10 mouse cellular contexts compared by ENCODE assay signal in the genomic region with DNA sequence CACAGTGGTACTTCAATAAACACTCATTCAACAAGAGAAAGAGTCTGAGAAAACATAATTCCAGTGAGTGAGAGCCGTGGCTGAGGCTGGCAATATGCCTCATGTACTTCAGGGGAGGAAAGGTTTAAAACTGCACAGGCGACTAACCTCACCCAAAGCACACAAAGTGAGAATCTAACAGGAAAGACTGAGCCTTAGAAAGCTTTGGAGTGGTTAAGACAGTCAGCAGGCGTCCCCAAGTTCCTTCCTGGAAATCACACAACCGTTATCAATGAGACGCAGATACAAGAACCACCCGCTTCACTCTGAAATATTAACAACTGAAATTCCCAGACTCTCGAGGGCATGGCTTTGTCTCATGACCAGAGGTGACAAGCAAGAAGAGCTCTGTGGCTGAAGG. TPM values are rescaled to one million over a fixed set of nuclear protein-coding genes. Genes with fewer than 3 reads are reported as not detected.
DNase-seq lines count a peak whose midpoint lies in the region; ATAC-seq and TF ChIP-seq lines count a peak whose summit lies in the region.
"Had no signal": no experiment of that assay in that cellular context is flagged by ENCODE, and none has a peak within 500 bp of the region (broad histone marks: within the 10 kb centered on the region; RNA-seq: fewer than 3 reads in every experiment).

No protein-coding gene starts in this region.

- no peak for DNase-seq in forebrain, embryonic 14.5 days (ENCODE audit: low spot score)
- no peak for DNase-seq in spleen, adult 2 months (ENCODE audit: low read depth in 1 of 2, low spot score in 2 of 2)
- DNase-seq in spleen, postnatal 4 days (ENCODE audit: low spot score in 2 of 2), result no peak
- DNase-seq in liver, embryonic 11.5 days (ENCODE audit: low spot score), result no peak
- peak; percentile 52 for DNase-seq in thymus, postnatal 25 days
- no peak for DNase-seq in kidney, postnatal 25 days
- DNase-seq in cerebellum, adult 11 months, result no peak

- no peak overlapping the region for H3K9ac ChIP-seq in forebrain, embryonic 16.5 days (replicated peaks; ENCODE audit: low read depth, low read length)
- no peak overlapping the region for H3K9ac ChIP-seq in forebrain, embryonic 14.5 days (ENCODE audit: low read length)
- peak overlapping the region; percentile 46 for H3K9ac ChIP-seq in liver, embryonic 11.5 days (ENCODE audit: low read depth, low read length)
- H3K9ac ChIP-seq: neural tube, embryonic 13.5 days had no signal

- no peaks in the 10 kb centered on the region for H3K27me3 ChIP-seq in forebrain, embryonic 16.5 days (replicated peaks; ENCODE audit: control insufficient read depth, insufficient read depth, low read length)
- no peaks in the 10 kb centered on the region for H3K27me3 ChIP-seq in forebrain, embryonic 14.5 days (replicated peaks; ENCODE audit: control insufficient read depth, insufficient read depth, low read length)
- no peaks in the 10 kb centered on the region for H3K27me3 ChIP-seq in spleen, adult 2 months (ENCODE audit: control insufficient read depth, insufficient read depth, low read length)
- H3K27me3 ChIP-seq in liver, embryonic 11.5 days (replicated peaks; ENCODE audit: control insufficient read depth, insufficient read depth, low read length), result no peaks in the 10 kb centered on the region
- H3K27me3 ChIP-seq: neural tube, embryonic 13.5 days had no signal

- H3K4me1 ChIP-seq in forebrain, embryonic 16.5 days (replicated peaks; ENCODE audit: control insufficient read depth, insufficient read depth, low read length), result peaks cover 3% of the 10 kb centered on the region; the same call in 1 of the 2 replicates
- no peaks in the 10 kb centered on the region for H3K4me1 ChIP-seq in forebrain, embryonic 14.5 days (ENCODE audit: control insufficient read depth, insufficient read depth, low read length)
- peaks cover 31% of the 10 kb centered on the region; the same call in 1 of the 2 replicates for H3K4me1 ChIP-seq in spleen, adult 2 months (ENCODE audit: control insufficient read depth, insufficient read depth, insufficient read length)
- peaks cover 22% of the 10 kb centered on the region for H3K4me1 ChIP-seq in liver, embryonic 11.5 days (replicated peaks; ENCODE audit: control insufficient read depth, insufficient read depth, low read length)
- H3K4me1 ChIP-seq: neural tube, embryonic 13.5 days had no signal

- TF ChIP-seq POLR2A in spleen, adult 2 months (IDR thresholded peaks at IDR 0.05; ENCODE audit: low read depth, low read length), result no peak

- WGBS in forebrain, embryonic 16.5 days, result 71% methylated on average over 7 of the region's 7 CpGs
- 82% methylated on average over 7 of the region's 7 CpGs for WGBS in forebrain, embryonic 14.5 days
- WGBS in spleen, adult 2 months, result 5% methylated on average over 7 of the region's 7 CpGs
- 28% methylated on average over 7 of the region's 7 CpGs for WGBS in liver, embryonic 11.5 days

- H3K27ac ChIP-seq in forebrain, embryonic 16.5 days (ENCODE audit: low read length), result no peak overlapping the region
- no peak overlapping the region for H3K27ac ChIP-seq in forebrain, embryonic 14.5 days (ENCODE audit: low read depth, low read length)
- peak overlapping the region; percentile 67 for H3K27ac ChIP-seq in spleen, adult 2 months (ENCODE audit: insufficient read depth, low read length)
- H3K27ac ChIP-seq in liver, embryonic 11.5 days (ENCODE audit: low read depth, low read length), result peak overlapping the region; percentile 89
- H3K27ac ChIP-seq: kidney, postnatal 0 days; neural tube, embryonic 13.5 days had no signal

- ATAC-seq in forebrain, embryonic 16.5 days, result no peak
- no peak for ATAC-seq in forebrain, embryonic 14.5 days
- ATAC-seq in liver, embryonic 11.5 days (replicated peaks; ENCODE audit: low FRiP score), result peak; percentile 86

- no peaks in the 10 kb centered on the region for H3K36me3 ChIP-seq in forebrain, embryonic 16.5 days (ENCODE audit: control insufficient read depth, insufficient read depth)
- no peaks in the 10 kb centered on the region for H3K36me3 ChIP-seq in forebrain, embryonic 14.5 days (ENCODE audit: control insufficient read depth, insufficient read depth, low read length)
- no peaks in the 10 kb centered on the region for H3K36me3 ChIP-seq in spleen, adult 2 months (ENCODE audit: control insufficient read depth, insufficient read depth, low read length)
- no peaks in the 10 kb centered on the region for H3K36me3 ChIP-seq in liver, embryonic 11.5 days (ENCODE audit: control insufficient read depth, insufficient read depth, low read length)

- H3K4me3 ChIP-seq in forebrain, embryonic 16.5 days (replicated peaks; ENCODE audit: low read length), result no peak overlapping the region
- no peak overlapping the region for H3K4me3 ChIP-seq in forebrain, embryonic 14.5 days (ENCODE audit: low read depth, low read length)
- H3K4me3 ChIP-seq in spleen, adult 2 months (ENCODE audit: extremely low read depth, insufficient read depth, insufficient read length), result no peak overlapping the region; the same call in 1 of the 2 replicates
- peak overlapping the region; percentile 37 for H3K4me3 ChIP-seq in liver, embryonic 11.5 days (ENCODE audit: low read depth, low read length)
- H3K4me3 ChIP-seq: neural tube, embryonic 13.5 days had no signal

- H3K9me3 ChIP-seq in forebrain, embryonic 16.5 days (ENCODE audit: control insufficient read depth, low read length), result no peaks in the 10 kb centered on the region
- H3K9me3 ChIP-seq in forebrain, embryonic 14.5 days (replicated peaks; ENCODE audit: control insufficient read depth, low read length), result no peaks in the 10 kb centered on the region
- no peaks in the 10 kb centered on the region for H3K9me3 ChIP-seq in liver, embryonic 11.5 days (ENCODE audit: control insufficient read depth, low read length)
- H3K9me3 ChIP-seq: neural tube, embryonic 13.5 days had no signal

- no peak for TF ChIP-seq CTCF in spleen, adult 2 months (IDR thresholded peaks at IDR 0.05; ENCODE audit: extremely low read depth, insufficient read depth, insufficient read length, insufficient replicate concordance)

- H3K4me2 ChIP-seq in forebrain, embryonic 16.5 days (ENCODE audit: low read length), result 0 out of 2 replicates have a peak overlapping the region, but pooled peaks have one; percentile 2
- no peak overlapping the region for H3K4me2 ChIP-seq in forebrain, embryonic 14.5 days (ENCODE audit: low read length)
- peak overlapping the region; percentile 66 for H3K4me2 ChIP-seq in liver, embryonic 11.5 days
- H3K4me2 ChIP-seq: neural tube, embryonic 13.5 days had no signal

RNA-seq across cellular contexts. Expression of gene Unc50, which starts 48.5 kb away (rescaled TPM):
- polyA plus RNA-seq in forebrain, embryonic 16.5 days (2015; fragmentation: Nextera tagmentation; extraction: Ambion mirVana), result 121 and 136 TPM in 2 replicates
- polyA plus RNA-seq in forebrain, embryonic 14.5 days (2014; fragmentation: Nextera tagmentation; extraction: Ambion mirVana), result 139 and 146 TPM in 2 replicates
- polyA plus RNA-seq in spleen, adult 2 months (2012; rRNA removed), result 32.7 and 35.2 TPM in 2 replicates
- 111 and 113 TPM in 2 replicates for polyA plus RNA-seq in liver, embryonic 11.5 days (2014; fragmentation: Nextera tagmentation; extraction: Ambion mirVana)

RNA-seq across cellular contexts. Expression of gene Coa5, which starts 48.5 kb away (rescaled TPM):
- 60.6 and 64.1 TPM in 2 replicates for polyA plus RNA-seq in forebrain, embryonic 16.5 days (2015; fragmentation: Nextera tagmentation; extraction: Ambion mirVana)
- polyA plus RNA-seq in forebrain, embryonic 14.5 days (2014; fragmentation: Nextera tagmentation; extraction: Ambion mirVana), result 53.1 and 57.9 TPM in 2 replicates
- polyA plus RNA-seq in spleen, adult 2 months (2012; rRNA removed), result 27.7 and 30.8 TPM in 2 replicates
- polyA plus RNA-seq in liver, embryonic 11.5 days (2014; fragmentation: Nextera tagmentation; extraction: Ambion mirVana), result 71.8 and 80.9 TPM in 2 replicates

Comparison
In these comparisons a context has a peak if more than half of its experiments do, and no peak if none do; other contexts are left out.
1. H3K27ac ChIP-seq: peak in spleen, adult 2 months (single experiment) and liver, embryonic 11.5 days (single experiment); none in forebrain, embryonic 16.5 days (single experiment) and forebrain, embryonic 14.5 days (single experiment).